Mouse (Mus musculus) naive thymus-derived CD4-positive, alpha-beta T cell, adult 5 months (primary cell): ENCODE results near the gene Lims1. TPM values are rescaled to one million over a fixed set of nuclear protein-coding genes. Genes with fewer than 3 reads are reported as not detected.

Source experiments
- polyA plus RNA-seq: library from polyadenylated mRNA; unstranded; fragments of 100-300 nt; shearing (Covaris generic); gene quantifications from one replicate; pipeline ENCODE4 v1.2.1, GENCODE M21; 2017

Lims1 gene
- polyA plus RNA-seq: 104 TPM

GRCm38 (mm10) chr10:58323028-58323991, at the start of gene Lims1:
Gene Lims1 (plus strand): TSS chr10:58323466.

GRCm38 (mm10) chr10:58446384-58447279, 123.4 kb downstream of the Lims1 start, which contains the start of gene Ranbp2:
Gene Ranbp2 (plus strand): TSS chr10:58446920.

Other genes starting within 250 kb of the Lims1 start
- not detected for gene AW822073, start 98.5 kb upstream of the Lims1 start, polyA plus RNA-seq
- 0.41 TPM for gene Duxf3, start 90.8 kb upstream of the Lims1 start, polyA plus RNA-seq
- not detected for gene Gm4981, start 86.8 kb upstream of the Lims1 start, polyA plus RNA-seq
- 62.1 TPM for gene Gcc2, start 68.0 kb upstream of the Lims1 start, polyA plus RNA-seq
- gene Ranbp2, start 123.5 kb downstream of the Lims1 start, polyA plus RNA-seq: 84.0 TPM
- gene Ccdc138, start 174.5 kb downstream of the Lims1 start, polyA plus RNA-seq: 1.7 TPM